Mouse (Mus musculus) MEL (cell line): ENCODE results near the gene Gm3278. TPM values are rescaled to one million over a fixed set of nuclear protein-coding genes. Genes with fewer than 3 reads are reported as not detected.
"Not testable (repeated sequence)": the region's sequence is repeated elsewhere in the genome, so short reads cannot be mapped to it uniquely, and the experiment has no call there.

Experiments used
- DNase-seq: peaks from one replicate; pipeline ENCODE4 v3.0.0; 2011; ENCODE audit warnings: low read depth, low spot score
- H3K27ac ChIP-seq: 2 replicates; pipeline ENCODE4 v1.5.1; 2012; ENCODE audit warnings: low read depth, mild to moderate bottlenecking, control low read depth, low read length, moderate library complexity; ENCODE audit not compliant: control insufficient read depth
- H3K27me3 ChIP-seq, 2 experiments: fragments of 150-350 bp in 1 of 2; sonication (generic) in 1 of 2; 2 replicates each; pipeline ENCODE4 v1.6.1; 2012; ENCODE audit warnings: low read length in 2 of 2, mild to moderate bottlenecking in 2 of 2, improper control_type of control experiment in 1 of 2, moderate library complexity in 1 of 2; ENCODE audit not compliant: insufficient read depth in 2 of 2, control insufficient read depth in 1 of 2
- H3K36me3 ChIP-seq, 2 experiments: 2 replicates each; pipeline ENCODE4 v1.6.1; 2012 to 2014; ENCODE audit warnings: low read length in 2 of 2, improper control_type of control experiment in 1 of 2, inconsistent platforms in 1 of 2, mild to moderate bottlenecking in 1 of 2; ENCODE audit not compliant: insufficient read depth in 2 of 2, control insufficient read depth in 1 of 2
- H3K4me1 ChIP-seq, 2 experiments: fragments of 150-350 bp in 1 of 2; sonication (generic) in 1 of 2; 2 replicates each; pipeline ENCODE4 v1.6.1; 2012; ENCODE audit warnings: low read length in 2 of 2, improper control_type of control experiment in 1 of 2, mild to moderate bottlenecking in 1 of 2; ENCODE audit not compliant: insufficient read depth in 2 of 2, control insufficient read depth in 1 of 2
- H3K4me3 ChIP-seq, 2 experiments: fragments of 150-350 bp in 1 of 2; sonication (generic) in 1 of 2; 2 replicates each; pipeline ENCODE4 v1.5.1; 2012; ENCODE audit warnings: low read depth in 2 of 2, low read length in 2 of 2, mild to moderate bottlenecking in 2 of 2, moderate library complexity in 2 of 2, control low read depth in 1 of 2, improper control_type of control experiment in 1 of 2; ENCODE audit not compliant: control insufficient read depth in 1 of 2, insufficient read depth in 1 of 2
- H3K79me2 ChIP-seq: 2 replicates; pipeline ENCODE4 v1.6.1; 2012; ENCODE audit warnings: mild to moderate bottlenecking, low read length, moderate library complexity; ENCODE audit not compliant: control insufficient read depth, poor library complexity, insufficient read depth
- H3K9ac ChIP-seq: 2 replicates; pipeline ENCODE4 v1.6.1; 2012; ENCODE audit warnings: low read depth, mild to moderate bottlenecking, control low read depth, low read length, moderate library complexity; ENCODE audit not compliant: control insufficient read depth, poor library complexity, severe bottlenecking
- H3K9me3 ChIP-seq: fragments of 150-350 bp; sonication (generic); replicated peaks from 2 replicates; pipeline ENCODE4 v1.6.1; 2012; ENCODE audit warnings: mild to moderate bottlenecking, low read length, improper control_type of control experiment, moderate library complexity; ENCODE audit not compliant: insufficient read depth
- polyA plus RNA-seq, 2 experiments: library from polyadenylated mRNA; stranded (reverse) in 1 of 2; unstranded in 1 of 2; fragments of >175 nt in 1 of 2; fragments of >200 nt in 1 of 2; gene quantifications; 2 replicates each; pipeline versions ENCODE4 v1.2.1 to v1.2.4; 2012; ENCODE audit warnings: low replicate concordance in 2 of 2, low read depth in 1 of 2; ENCODE audit not compliant: insufficient read length in 2 of 2, insufficient read depth in 1 of 2, missing spikeins in 1 of 2
- total RNA-seq: library from RNA; depleted of rRNA; stranded (reverse); fragments of 300-350 nt; gene quantifications from 2 replicates; pipeline ENCODE4 v1.2.3, GENCODE M21; 2012; rRNA removed

Gm3278 gene
- not detected in 2 replicates for total RNA-seq
- not detected for polyA plus RNA-seq

DNA sequence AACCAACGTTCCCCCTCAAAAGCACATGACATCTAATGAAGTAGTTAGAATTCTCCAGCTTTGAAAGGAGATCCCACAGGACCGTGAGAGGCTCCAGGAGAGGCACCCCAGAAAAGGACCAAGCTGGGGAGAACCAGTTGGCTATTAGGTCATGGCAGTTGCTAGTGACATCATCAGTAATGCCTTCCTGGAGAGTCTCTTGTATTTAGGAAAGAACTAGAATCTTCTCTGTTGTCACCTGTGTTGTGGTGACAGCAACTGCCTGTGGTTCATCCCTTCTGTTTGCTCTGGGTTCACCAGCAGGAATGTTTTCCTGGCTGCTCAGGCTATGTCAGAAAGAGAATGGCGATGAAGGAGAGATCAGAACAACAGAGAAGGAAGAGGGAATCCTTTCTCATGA is at the start of gene Gm3278:
Gene Gm3278, plus strand, starts transcription at position 301 of the 400 bp plus-strand sequence.
- H3K79me2 ChIP-seq, H3K27ac ChIP-seq, DNase-seq, H3K4me3 ChIP-seq, H3K36me3 ChIP-seq, H3K4me1 ChIP-seq, H3K9ac ChIP-seq, H3K9me3 ChIP-seq, H3K27me3 ChIP-seq: not testable (repeated sequence)

DNA sequence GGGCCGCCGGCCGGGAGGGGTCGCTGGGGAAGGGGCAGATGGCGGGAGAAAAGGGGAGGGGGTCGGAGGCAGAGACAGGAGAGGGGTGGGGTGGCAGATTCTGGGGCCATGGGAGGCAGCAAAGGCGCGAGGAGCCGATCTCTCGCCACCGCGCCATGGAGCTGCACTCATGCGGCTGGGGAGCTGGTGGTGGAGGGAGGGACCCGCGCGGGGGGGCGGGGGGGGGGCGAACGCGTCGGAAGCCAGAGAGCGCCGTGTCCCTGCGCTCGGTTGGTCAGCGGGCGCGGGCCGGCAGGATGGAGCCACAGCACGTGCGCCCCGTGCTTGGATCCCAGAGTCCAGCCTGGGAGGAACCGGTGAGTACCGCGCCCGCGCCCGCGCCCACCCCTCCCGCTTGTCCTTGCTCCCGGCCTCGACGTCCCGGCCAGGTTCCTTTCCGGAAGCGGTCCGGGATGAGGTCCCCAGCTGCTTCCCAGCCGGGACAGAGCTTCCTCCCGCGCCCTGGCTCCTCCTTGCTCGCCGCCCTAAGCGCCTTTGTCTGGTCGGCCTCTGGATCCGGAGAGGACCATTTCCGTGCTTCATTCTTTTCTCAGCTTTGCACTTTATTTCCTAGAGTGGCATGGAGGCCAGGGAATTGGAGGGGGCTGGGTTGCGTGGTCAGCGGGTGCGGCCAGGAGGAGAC is 36.8 kb upstream of the Gm3278 start, which contains the start of gene Gm3264:
Gene Gm3264, plus strand, starts transcription at position 278 of the 682 bp plus-strand sequence.
- not testable (repeated sequence) for H3K4me1 ChIP-seq, H3K4me3 ChIP-seq, H3K27ac ChIP-seq, H3K79me2 ChIP-seq, H3K9me3 ChIP-seq, DNase-seq, H3K27me3 ChIP-seq, H3K9ac ChIP-seq, H3K36me3 ChIP-seq

Other genes starting within 250 kb of the Gm3278 start
- not detected in 2 replicates for gene Gm3239, start 228.2 kb upstream of the Gm3278 start, total RNA-seq
- gene Gm3239, start 228.2 kb upstream of the Gm3278 start, polyA plus RNA-seq: not detected
- gene Gm7876, start 183.2 kb upstream of the Gm3278 start, total RNA-seq: not detected in 2 replicates
- gene Gm7876, start 183.2 kb upstream of the Gm3278 start, polyA plus RNA-seq: not detected
- not detected in 2 replicates for gene Gm3252, start 165.6 kb upstream of the Gm3278 start, total RNA-seq
- not detected for gene Gm3252, start 165.6 kb upstream of the Gm3278 start, polyA plus RNA-seq
- not detected in 2 replicates for gene Gm9602, start 116.1 kb upstream of the Gm3278 start, total RNA-seq
- not detected for gene Gm9602, start 116.1 kb upstream of the Gm3278 start, polyA plus RNA-seq
- not detected in 2 replicates for gene Gm3269, start 54.3 kb upstream of the Gm3278 start, total RNA-seq
- not detected for gene Gm3269, start 54.3 kb upstream of the Gm3278 start, polyA plus RNA-seq
- not detected in 2 replicates for gene Gm3264, start 36.8 kb upstream of the Gm3278 start, total RNA-seq
- gene Gm3264, start 36.8 kb upstream of the Gm3278 start, polyA plus RNA-seq: not detected
- gene Gm8297, start 91.5 kb downstream of the Gm3278 start, total RNA-seq: not detected in 2 replicates
- gene Gm8297, start 91.5 kb downstream of the Gm3278 start, polyA plus RNA-seq: not detected
- not detected in 2 replicates for gene Gm3298, start 123.5 kb downstream of the Gm3278 start, total RNA-seq
- not detected for gene Gm3298, start 123.5 kb downstream of the Gm3278 start, polyA plus RNA-seq
- gene 4930555G01Rik, start 158.2 kb downstream of the Gm3278 start, total RNA-seq: not detected in 2 replicates
- gene 4930555G01Rik, start 158.2 kb downstream of the Gm3278 start, polyA plus RNA-seq: not detected
- not detected in 2 replicates for gene Gm8281, start 178.6 kb downstream of the Gm3278 start, total RNA-seq
- not detected for gene Gm8281, start 178.6 kb downstream of the Gm3278 start, polyA plus RNA-seq
- not detected in 2 replicates for gene Gm8279, start 239.1 kb downstream of the Gm3278 start, total RNA-seq
- gene Gm8279, start 239.1 kb downstream of the Gm3278 start, polyA plus RNA-seq: not detected